Mouse (Mus musculus): ENCODE data around the gene Gm266.

DNA sequence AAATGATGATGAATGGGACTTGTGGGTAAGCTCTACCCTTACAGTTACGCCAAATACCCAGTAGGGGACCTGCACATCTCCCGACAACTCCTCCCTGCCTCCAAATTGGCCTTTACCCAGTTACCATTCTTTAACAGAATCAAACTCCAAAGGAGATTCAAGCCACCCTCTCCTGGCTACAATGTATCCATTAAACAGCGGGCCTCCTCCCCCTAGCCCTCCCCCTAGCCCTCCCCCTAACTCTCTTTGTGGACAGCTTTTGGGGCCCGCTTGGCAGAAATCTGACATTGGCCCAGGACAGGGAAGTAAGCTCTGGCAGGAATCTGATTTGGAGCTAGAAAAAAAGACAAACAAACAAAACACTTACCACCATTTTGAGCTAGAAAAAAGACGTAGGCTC is 14.0 kb upstream of the Gm266 start:
- no peak for TF ChIP-seq POLR2A (IDR thresholded peaks at IDR 0.05; ENCODE audit: borderline replicate concordance, extremely low read depth, low read depth, low read length)
- TF ChIP-seq CTCF (IDR thresholded peaks at IDR 0.05; ENCODE audit: insufficient read depth, low read length) = no peak
